10 mouse cellular contexts compared by ENCODE assay signal in genomic region chr5:100570716-100571115, GRCm38 (mm10). TPM values are rescaled to one million over a fixed set of nuclear protein-coding genes. Genes with fewer than 3 reads are reported as not detected.
DNase-seq lines count a peak whose midpoint lies in the region; ATAC-seq lines count a peak whose summit lies in the region.
"Had no signal": no experiment of that assay in that cellular context is flagged by ENCODE, and none has a peak within 500 bp of the region (broad histone marks: within the 10 kb centered on the region; RNA-seq: fewer than 3 reads in every experiment).

No protein-coding gene starts in this region.

- H3K9ac ChIP-seq in kidney, embryonic 14.5 days (ENCODE audit: low read depth, low read length), result no peak overlapping the region
- no peak overlapping the region for H3K9ac ChIP-seq in liver, embryonic 15.5 days
- no peak overlapping the region for H3K9ac ChIP-seq in hindbrain, embryonic 12.5 days

- DNase-seq in kidney, adult 8-10 months, result no peak
- DNase-seq in B cell, adult 2 months, result peak; percentile 35 to 40
- peak; percentile 10 for DNase-seq in embryo, embryonic 10.5 days (ENCODE audit: low spot score)
- no peak for DNase-seq in midbrain, embryonic 10.5 days (ENCODE audit: low spot score)
- no peak for DNase-seq in c-Kit-positive CD71-positive TER-119-positive erythroid progenitor cells, embryonic 14.5 days (ENCODE audit: low spot score)
- DNase-seq: cerebellum, adult 9-10 months; heart, postnatal 14 days had no signal

- peak overlapping the region; percentile 31 for H3K4me2 ChIP-seq in kidney, embryonic 14.5 days (replicated peaks; ENCODE audit: low read depth, low read length)
- H3K4me2 ChIP-seq in liver, embryonic 15.5 days, result peak overlapping the region; percentile 31; the same call in 1 of the 2 replicates
- H3K4me2 ChIP-seq in hindbrain, embryonic 12.5 days (replicated peaks), result no peak overlapping the region

- ATAC-seq in kidney, embryonic 14.5 days (ENCODE audit: low FRiP score, low TSS enrichment), result peak; percentile 50; the same call in 1 of the 2 replicates
- ATAC-seq in liver, embryonic 15.5 days (ENCODE audit: insufficient read depth), result no peak
- no peak for ATAC-seq in hindbrain, embryonic 12.5 days (ENCODE audit: low FRiP score)

- WGBS in kidney, embryonic 14.5 days, result 24% methylated on average over 8 of the region's 8 CpGs
- 18% methylated on average over 8 of the region's 8 CpGs for WGBS in liver, embryonic 15.5 days (ENCODE audit: insufficient replicate concordance)
- 49% methylated on average over 8 of the region's 8 CpGs for WGBS in midbrain, embryonic 10.5 days
- 32% methylated on average over 8 of the region's 8 CpGs for WGBS in hindbrain, embryonic 12.5 days

- H3K9me3 ChIP-seq in kidney, embryonic 14.5 days (ENCODE audit: control insufficient read depth, low read length), result no peaks in the 10 kb centered on the region
- H3K9me3 ChIP-seq in liver, embryonic 15.5 days (replicated peaks), result no peaks in the 10 kb centered on the region
- no peaks in the 10 kb centered on the region for H3K9me3 ChIP-seq in midbrain, embryonic 10.5 days (replicated peaks)
- no peaks in the 10 kb centered on the region for H3K9me3 ChIP-seq in hindbrain, embryonic 12.5 days (replicated peaks)

- peak overlapping the region; percentile 9; the same call in 1 of the 2 replicates for H3K4me3 ChIP-seq in kidney, embryonic 14.5 days (ENCODE audit: low read length)
- peak overlapping the region; percentile 34 for H3K4me3 ChIP-seq in liver, embryonic 15.5 days (replicated peaks)
- H3K4me3 ChIP-seq in midbrain, embryonic 10.5 days, result no peak overlapping the region
- H3K4me3 ChIP-seq in hindbrain, embryonic 12.5 days, result no peak overlapping the region

- no peaks in the 10 kb centered on the region for H3K27me3 ChIP-seq in kidney, embryonic 14.5 days (ENCODE audit: control insufficient read depth, insufficient read depth, low read length)
- peaks cover 21% of the 10 kb centered on the region for H3K27me3 ChIP-seq in liver, embryonic 15.5 days
- H3K27me3 ChIP-seq in midbrain, embryonic 10.5 days (ENCODE audit: low read depth, poor library complexity, severe bottlenecking), result no peaks in the 10 kb centered on the region
- no peaks in the 10 kb centered on the region for H3K27me3 ChIP-seq in hindbrain, embryonic 12.5 days

- H3K36me3 ChIP-seq in kidney, embryonic 14.5 days (ENCODE audit: control insufficient read depth, insufficient read depth, low read length), result no peaks in the 10 kb centered on the region
- no peaks in the 10 kb centered on the region for H3K36me3 ChIP-seq in liver, embryonic 15.5 days (replicated peaks)
- no peaks in the 10 kb centered on the region for H3K36me3 ChIP-seq in midbrain, embryonic 10.5 days
- H3K36me3 ChIP-seq in hindbrain, embryonic 12.5 days, result no peaks in the 10 kb centered on the region

- H3K27ac ChIP-seq in kidney, embryonic 14.5 days (ENCODE audit: low read depth, low read length), result peak overlapping the region; percentile 52; the same call in 1 of the 2 replicates
- peak overlapping the region; percentile 19; the same call in 1 of the 2 replicates for H3K27ac ChIP-seq in liver, embryonic 15.5 days (replicated peaks)
- H3K27ac ChIP-seq in midbrain, embryonic 10.5 days (replicated peaks), result no peak overlapping the region
- no peak overlapping the region for H3K27ac ChIP-seq in hindbrain, embryonic 12.5 days

- peaks cover 24% of the 10 kb centered on the region for H3K4me1 ChIP-seq in kidney, embryonic 14.5 days (ENCODE audit: control insufficient read depth, insufficient read depth, low read length)
- peaks cover 27% of the 10 kb centered on the region for H3K4me1 ChIP-seq in liver, embryonic 15.5 days (replicated peaks)
- no peaks in the 10 kb centered on the region for H3K4me1 ChIP-seq in midbrain, embryonic 10.5 days
- no peaks in the 10 kb centered on the region for H3K4me1 ChIP-seq in hindbrain, embryonic 12.5 days

RNA-seq across cellular contexts. Expression of gene Plac8, which starts 1.3 kb away (rescaled TPM):
- 105 and 140 TPM in 2 replicates for polyA plus RNA-seq in kidney, embryonic 14.5 days (2014; fragmentation: Nextera tagmentation; extraction: Ambion mirVana)
- 61.5 and 83.9 TPM in 2 replicates for polyA plus RNA-seq in liver, embryonic 15.5 days (2015; fragmentation: Nextera tagmentation; extraction: Ambion mirVana)
- 2.5 and 2.7 TPM in 2 replicates for polyA plus RNA-seq in midbrain, embryonic 10.5 days (2016; fragmentation: Nextera tagmentation; extraction: Ambion mirVana)
- 1.8 and 3.0 TPM in 2 replicates for polyA plus RNA-seq in hindbrain, embryonic 12.5 days (2016; fragmentation: Nextera tagmentation; extraction: Ambion mirVana)

RNA-seq across cellular contexts. Expression of gene Cops4, which starts 52.6 kb away (rescaled TPM):
- polyA plus RNA-seq in kidney, embryonic 14.5 days (2014; fragmentation: Nextera tagmentation; extraction: Ambion mirVana), result 199 and 212 TPM in 2 replicates
- 65.8 and 67.6 TPM in 2 replicates for polyA plus RNA-seq in liver, embryonic 15.5 days (2015; fragmentation: Nextera tagmentation; extraction: Ambion mirVana)
- polyA plus RNA-seq in midbrain, embryonic 10.5 days (2016; fragmentation: Nextera tagmentation; extraction: Ambion mirVana), result 239 and 245 TPM in 2 replicates
- 185 and 195 TPM in 2 replicates for polyA plus RNA-seq in hindbrain, embryonic 12.5 days (2016; fragmentation: Nextera tagmentation; extraction: Ambion mirVana)

Comparison
In these comparisons a context has a peak if more than half of its experiments do, and no peak if none do; other contexts are left out.
1. H3K27ac ChIP-seq: peak in kidney, embryonic 14.5 days (single experiment) and liver, embryonic 15.5 days (single experiment); none in midbrain, embryonic 10.5 days (single experiment) and hindbrain, embryonic 12.5 days (single experiment).
2. H3K4me3 ChIP-seq: peak in kidney, embryonic 14.5 days (single experiment) and liver, embryonic 15.5 days (single experiment); none in midbrain, embryonic 10.5 days (single experiment) and hindbrain, embryonic 12.5 days (single experiment).
3. DNase-seq: peak in B cell, adult 2 months (2 of 2) and embryo, embryonic 10.5 days (single experiment); none in kidney, adult 8-10 months (0 of 2), midbrain, embryonic 10.5 days (single experiment) and c-Kit-positive CD71-positive TER-119-positive erythroid progenitor cells, embryonic 14.5 days (single experiment).
4. RNA of gene Plac8, which starts 1.3 kb away (polyA plus RNA-seq): 105 to 140 TPM in kidney, embryonic 14.5 days and 61.5 to 83.9 TPM in liver, embryonic 15.5 days; 2.5 to 2.7 TPM in midbrain, embryonic 10.5 days and 1.8 to 3.0 TPM in hindbrain, embryonic 12.5 days; every median in the first group is over 10 times any median in the second.